Mouse (Mus musculus): ENCODE measurements around the gene Bank1. TPM values are rescaled to one million over a fixed set of nuclear protein-coding genes. Genes with fewer than 3 reads are reported as not detected.

Gene Bank1
- polyA plus RNA-seq, 1 experiment from 2014 or later = 0.24 TPM

DNA sequence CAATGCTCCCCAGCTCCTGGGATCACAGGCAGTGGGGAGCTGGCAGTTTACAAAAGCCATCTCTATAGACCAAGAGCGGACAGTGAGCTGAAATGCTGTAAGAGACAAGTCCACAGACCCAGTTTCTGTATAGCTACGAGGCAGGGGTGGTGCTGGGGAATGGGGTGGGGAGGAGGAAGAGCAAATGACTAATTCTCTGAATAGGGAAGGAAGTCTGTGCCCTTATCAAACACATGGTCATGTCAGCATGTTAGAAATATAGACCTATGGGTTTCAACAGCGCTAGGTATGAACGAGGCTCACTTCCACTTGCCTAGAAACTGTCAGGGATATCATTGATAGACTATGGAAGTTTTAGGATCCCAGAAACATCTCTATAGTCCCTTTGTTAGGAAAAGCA lies 73.0 kb downstream of the Bank1 start:
- no peaks in the 10 kb centered on the region for H3K4me1 ChIP-seq (replicated peaks)
- 56% methylated on average over 4 of the region's 4 CpGs for WGBS
- H3K36me3 ChIP-seq = no peaks in the 10 kb centered on the region
- no peak overlapping the region for H3K4me3 ChIP-seq
- ATAC-seq (ENCODE audit: insufficient number of reproducible peaks, low FRiP score) = no peak
- H3K4me2 ChIP-seq = no peak overlapping the region
- no peak overlapping the region for H3K27ac ChIP-seq (ENCODE audit: poor library complexity, severe bottlenecking)
- H3K27me3 ChIP-seq (replicated peaks) = no peaks in the 10 kb centered on the region
- H3K9ac ChIP-seq = no peak overlapping the region
- H3K9me3 ChIP-seq (replicated peaks) = no peaks in the 10 kb centered on the region

DNA sequence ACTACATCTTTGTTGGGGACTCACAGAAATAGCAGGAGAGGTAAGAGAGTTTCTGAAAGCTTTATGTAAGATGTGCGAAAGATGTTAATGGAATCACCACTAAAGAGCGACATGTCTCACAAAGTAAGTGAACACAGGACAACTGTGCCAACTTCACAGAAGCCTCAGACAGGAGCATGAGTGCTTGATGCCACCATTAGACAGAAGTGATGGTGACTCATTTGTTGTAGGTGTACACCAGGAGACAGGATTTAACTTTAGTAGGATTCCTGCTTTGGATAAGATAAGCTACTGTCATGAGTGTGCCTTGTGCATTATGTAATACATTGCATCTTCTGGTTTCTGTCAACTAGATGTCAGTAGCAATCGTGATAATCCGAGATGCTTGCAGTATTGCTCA lies 74.3 kb downstream of the Bank1 start:
- Histone ChIP-seq H3K9ac (no peak overlapping the region), H3K27me3 (replicated peaks) (no peaks in the 10 kb centered on the region), H3K9me3 (replicated peaks) (no peaks in the 10 kb centered on the region), H3K36me3 (no peaks in the 10 kb centered on the region), H3K4me1 (replicated peaks) (no peaks in the 10 kb centered on the region), H3K27ac (ENCODE audit: poor library complexity, severe bottlenecking) (no peak overlapping the region), H3K4me3 (no peak overlapping the region), H3K4me2 (no peak overlapping the region)
- no peak for ATAC-seq (ENCODE audit: insufficient number of reproducible peaks, low FRiP score)
- 68% methylated on average over 4 of the region's 4 CpGs for WGBS

DNA sequence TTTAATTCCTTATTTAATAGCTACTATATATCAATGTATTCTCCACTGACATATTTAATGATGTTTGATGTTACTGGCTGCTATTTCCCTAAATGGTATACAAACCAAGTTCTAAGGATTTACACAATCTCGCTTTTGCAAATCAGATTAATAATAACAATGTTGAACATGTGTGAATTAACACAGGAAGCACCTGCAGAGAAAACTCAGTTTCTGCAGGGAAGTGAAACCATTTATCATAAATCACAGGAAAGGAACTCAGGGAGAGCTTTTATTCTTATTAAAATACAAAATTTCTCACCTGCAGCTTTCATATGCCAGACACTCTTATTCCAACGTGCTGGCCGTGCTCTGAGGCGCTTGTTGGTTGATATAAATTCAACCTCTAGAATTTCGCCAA lies 78.5 kb downstream of the Bank1 start:
- Histone ChIP-seq H3K36me3 (no peaks in the 10 kb centered on the region), H3K9ac (no peak overlapping the region), H3K4me1 (replicated peaks) (no peaks in the 10 kb centered on the region), H3K27ac (ENCODE audit: poor library complexity, severe bottlenecking) (no peak overlapping the region), H3K9me3 (replicated peaks) (no peaks in the 10 kb centered on the region), H3K27me3 (replicated peaks) (no peaks in the 10 kb centered on the region), H3K4me3 (no peak overlapping the region), H3K4me2 (no peak overlapping the region)
- ATAC-seq (ENCODE audit: insufficient number of reproducible peaks, low FRiP score) = no peak
- WGBS = 81% methylated on average over 5 of the region's 5 CpGs

DNA sequence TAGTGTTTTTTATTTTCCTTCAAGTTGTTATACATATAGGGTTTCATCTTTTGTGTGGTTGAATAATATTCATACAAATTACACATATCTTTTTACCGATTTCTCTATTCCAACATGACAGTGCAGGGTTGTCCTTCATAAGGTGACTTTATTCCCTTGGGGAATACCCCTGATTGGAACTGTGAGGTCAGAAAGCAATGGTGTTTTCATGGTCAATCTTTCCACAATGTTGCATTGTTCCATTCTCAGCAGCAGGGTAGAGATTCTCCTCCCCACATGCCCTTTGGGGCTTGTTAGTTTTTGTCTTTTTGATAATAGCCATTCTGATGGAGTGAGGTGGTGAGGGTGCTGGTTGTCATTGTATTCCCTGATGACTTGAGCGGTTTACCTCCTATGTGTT lies 80.9 kb downstream of the Bank1 start:
- Histone ChIP-seq H3K4me2 (no peak overlapping the region), H3K36me3 (no peaks in the 10 kb centered on the region), H3K27ac (ENCODE audit: poor library complexity, severe bottlenecking) (no peak overlapping the region), H3K27me3 (replicated peaks) (no peaks in the 10 kb centered on the region), H3K4me1 (replicated peaks) (no peaks in the 10 kb centered on the region), H3K9me3 (replicated peaks) (no peaks in the 10 kb centered on the region), H3K4me3 (no peak overlapping the region), H3K9ac (no peak overlapping the region)
- WGBS = 70% methylated on average over 2 of the region's 2 CpGs
- ATAC-seq (ENCODE audit: insufficient number of reproducible peaks, low FRiP score) = no peak

DNA sequence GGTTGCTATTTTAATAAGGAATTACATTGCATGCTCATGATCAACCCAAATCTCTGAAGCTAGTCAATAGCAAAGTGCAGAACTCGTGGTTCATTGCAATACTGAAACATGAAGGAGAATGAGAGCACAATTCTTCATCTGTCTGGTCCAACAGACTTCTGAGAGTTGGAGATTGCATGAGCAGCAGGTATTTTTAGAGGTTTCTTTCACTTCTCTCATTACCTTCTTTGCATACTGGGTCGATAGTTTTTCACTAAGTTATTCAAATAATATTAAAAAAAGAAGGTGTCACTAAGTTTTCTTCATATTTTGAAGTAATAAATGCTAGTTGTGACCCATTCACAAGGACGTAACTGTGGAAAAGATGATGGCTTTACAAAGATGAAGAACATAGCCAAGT lies 87.1 kb downstream of the Bank1 start:
- Histone ChIP-seq H3K4me3 (no peak overlapping the region), H3K4me2 (no peak overlapping the region), H3K4me1 (replicated peaks) (no peaks in the 10 kb centered on the region), H3K9ac (no peak overlapping the region), H3K27ac (ENCODE audit: poor library complexity, severe bottlenecking) (no peak overlapping the region), H3K9me3 (replicated peaks) (no peaks in the 10 kb centered on the region), H3K36me3 (no peaks in the 10 kb centered on the region), H3K27me3 (replicated peaks) (no peaks in the 10 kb centered on the region)
- WGBS = 74% methylated on average over 3 of the region's 3 CpGs
- ATAC-seq (ENCODE audit: insufficient number of reproducible peaks, low FRiP score) = no peak

DNA sequence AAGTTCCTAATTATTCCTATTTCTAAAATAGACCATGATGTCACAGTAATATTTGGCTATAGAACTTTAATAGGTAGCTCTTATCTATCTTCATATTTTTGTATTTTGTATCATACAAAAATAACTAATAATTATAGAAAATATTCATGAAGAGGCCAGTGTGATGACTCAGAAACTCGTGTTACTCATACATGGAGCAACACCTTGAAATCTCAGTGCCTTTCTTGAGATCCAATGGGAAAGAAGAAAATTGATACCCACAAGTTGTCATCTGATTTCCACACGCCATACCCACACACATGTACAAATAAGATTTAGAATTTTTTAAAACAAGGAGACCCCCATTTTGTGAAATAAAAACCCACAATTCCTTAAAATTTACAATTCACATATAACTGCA lies 92.4 kb downstream of the Bank1 start:
- no peak overlapping the region for H3K9ac ChIP-seq
- 66% methylated on average over 2 of the region's 2 CpGs for WGBS

DNA sequence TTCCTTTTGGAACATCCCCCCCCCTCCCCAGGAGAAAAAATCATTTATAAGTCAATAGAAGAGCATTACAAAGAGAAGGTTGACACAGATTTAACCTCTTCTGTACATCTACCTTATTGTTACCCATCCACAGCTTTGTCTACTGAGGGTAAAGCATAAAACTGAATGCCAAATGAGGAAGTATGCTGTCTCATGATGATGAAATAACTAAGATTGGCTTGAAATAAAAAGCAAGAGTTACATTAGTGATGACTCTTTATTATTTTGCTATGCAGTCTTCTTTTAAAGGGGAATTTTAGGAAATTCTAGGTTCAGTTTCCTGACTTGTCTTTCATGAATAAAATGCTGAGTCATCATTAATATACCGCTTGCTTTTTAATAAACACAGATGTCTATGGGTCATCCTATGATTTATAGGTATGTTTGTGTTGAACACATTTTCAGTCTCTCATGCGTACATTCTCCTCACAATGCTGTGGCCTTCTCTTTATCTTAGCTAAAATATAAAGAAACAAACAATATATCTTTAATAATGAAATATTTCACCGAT lies 95.2 kb downstream of the Bank1 start:
- no peak for ATAC-seq (ENCODE audit: insufficient number of reproducible peaks, low FRiP score)
- Histone ChIP-seq H3K27ac (ENCODE audit: poor library complexity, severe bottlenecking) (no peak overlapping the region), H3K9me3 (replicated peaks) (no peaks in the 10 kb centered on the region), H3K4me3 (no peak overlapping the region), H3K4me2 (no peak overlapping the region), H3K27me3 (replicated peaks) (no peaks in the 10 kb centered on the region), H3K36me3 (no peaks in the 10 kb centered on the region), H3K9ac (no peak overlapping the region), H3K4me1 (replicated peaks) (no peaks in the 10 kb centered on the region)
- 89% methylated on average over 3 of the region's 3 CpGs for WGBS

More for the DNA sequence above, 92.4 kb downstream of the Bank1 start:
- no peak overlapping the region for H3K27ac ChIP-seq (ENCODE audit: poor library complexity, severe bottlenecking)
- H3K4me3 ChIP-seq = no peak overlapping the region
- no peak for ATAC-seq (ENCODE audit: insufficient number of reproducible peaks, low FRiP score)
- H3K4me2 ChIP-seq = no peak overlapping the region
- H3K27me3 ChIP-seq (replicated peaks) = no peaks in the 10 kb centered on the region
- no peaks in the 10 kb centered on the region for H3K4me1 ChIP-seq (replicated peaks)
- no peaks in the 10 kb centered on the region for H3K36me3 ChIP-seq
- no peaks in the 10 kb centered on the region for H3K9me3 ChIP-seq (replicated peaks)

DNA sequence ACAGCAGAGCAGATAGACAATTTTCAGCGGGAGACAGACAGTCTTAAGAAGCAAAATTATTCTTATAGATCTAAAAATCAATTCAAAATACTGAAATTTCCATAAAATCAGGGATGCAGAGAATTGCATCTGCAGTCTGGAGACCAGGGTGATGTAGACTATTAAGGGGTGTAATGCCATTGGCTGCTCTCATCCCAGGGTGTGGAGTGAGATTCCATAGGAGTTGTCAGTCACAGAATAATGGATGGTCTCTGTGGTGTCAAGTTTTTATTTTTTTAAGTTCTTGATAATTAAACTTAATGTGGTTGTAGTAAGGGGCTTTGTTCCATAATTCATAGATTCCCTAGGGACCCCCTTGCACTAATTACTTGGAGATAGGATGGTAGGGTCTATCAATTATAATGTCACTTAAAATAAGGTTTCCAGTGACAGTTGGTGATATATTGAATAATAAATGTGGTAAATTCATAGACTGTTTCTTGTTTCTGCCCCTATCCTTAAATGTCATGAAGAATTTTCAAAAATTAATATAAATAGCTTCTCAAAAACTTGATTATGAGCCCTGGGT lies 136.1 kb downstream of the Bank1 start:
- H3K27me3 ChIP-seq (replicated peaks) = no peaks in the 10 kb centered on the region
- H3K4me3 ChIP-seq = no peak overlapping the region
- H3K9me3 ChIP-seq (replicated peaks) = no peaks in the 10 kb centered on the region
- no peak overlapping the region for H3K9ac ChIP-seq
- ATAC-seq (ENCODE audit: insufficient number of reproducible peaks, low FRiP score) = no peak
- H3K4me1 ChIP-seq (replicated peaks) = no peaks in the 10 kb centered on the region
- H3K36me3 ChIP-seq = no peaks in the 10 kb centered on the region
- no peak overlapping the region for H3K27ac ChIP-seq (ENCODE audit: poor library complexity, severe bottlenecking)
- WGBS = 83% methylated on average over 1 of the region's 1 CpGs
- H3K4me2 ChIP-seq = no peak overlapping the region

DNA sequence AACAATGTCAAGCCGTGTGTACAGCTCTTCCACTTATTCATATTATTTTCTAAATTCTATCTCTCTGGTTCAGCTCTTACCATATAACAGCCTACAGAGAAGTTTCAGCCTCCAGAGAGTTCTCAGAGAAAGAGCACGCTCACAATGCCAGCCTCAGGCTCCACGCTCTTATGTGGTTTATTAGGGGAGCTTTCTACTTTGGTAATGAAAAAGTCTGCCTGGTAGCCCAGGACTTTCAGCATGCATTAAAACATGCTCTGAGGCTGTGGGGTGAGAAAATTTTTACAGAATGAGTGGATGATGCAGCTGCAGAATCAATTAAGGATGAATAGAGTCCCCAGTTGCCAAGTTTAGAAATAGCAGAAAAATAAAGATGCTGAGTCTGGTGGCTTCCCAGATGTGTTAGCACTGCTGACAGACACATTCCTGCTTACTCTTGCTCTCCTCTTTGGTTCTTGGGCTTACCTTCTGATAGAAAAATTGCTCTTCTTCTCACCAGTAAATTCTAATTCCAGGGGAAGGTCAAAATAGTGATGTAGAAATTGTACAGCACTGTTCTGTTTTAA lies 139.2 kb downstream of the Bank1 start:
- Histone ChIP-seq H3K4me3 (no peak overlapping the region), H3K27me3 (replicated peaks) (no peaks in the 10 kb centered on the region), H3K27ac (ENCODE audit: poor library complexity, severe bottlenecking) (no peak overlapping the region), H3K4me1 (replicated peaks) (no peaks in the 10 kb centered on the region), H3K36me3 (no peaks in the 10 kb centered on the region), H3K9ac (no peak overlapping the region), H3K9me3 (replicated peaks) (no peaks in the 10 kb centered on the region), H3K4me2 (no peak overlapping the region)
- ATAC-seq (ENCODE audit: insufficient number of reproducible peaks, low FRiP score) = no peak
- 89% methylated on average over 3 of the region's 3 CpGs for WGBS

DNA sequence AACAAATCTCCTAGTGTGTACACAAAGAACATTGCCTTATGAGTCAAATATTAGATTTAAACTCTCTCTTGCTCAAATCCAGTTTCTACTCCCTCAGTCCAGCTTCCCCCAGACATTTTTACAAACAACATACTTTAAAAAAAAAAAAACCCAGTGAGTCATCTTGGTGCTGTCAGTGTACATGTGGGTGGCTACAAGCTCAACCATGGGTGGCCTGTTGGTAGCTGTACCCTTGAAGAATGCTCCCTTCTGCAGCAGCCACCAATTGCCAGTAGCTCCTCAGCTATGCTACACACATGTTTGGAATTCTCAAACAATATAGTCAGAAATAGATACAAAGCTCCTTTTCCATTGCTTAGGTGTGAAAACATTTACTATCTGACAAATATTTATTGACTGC lies 154.2 kb downstream of the Bank1 start:
- H3K4me2 ChIP-seq = no peak overlapping the region
- H3K4me3 ChIP-seq = no peak overlapping the region
- H3K9ac ChIP-seq = no peak overlapping the region
- no peak overlapping the region for H3K27ac ChIP-seq (ENCODE audit: poor library complexity, severe bottlenecking)
- no peaks in the 10 kb centered on the region for H3K9me3 ChIP-seq (replicated peaks)
- H3K27me3 ChIP-seq (replicated peaks) = no peaks in the 10 kb centered on the region
- ATAC-seq (ENCODE audit: insufficient number of reproducible peaks, low FRiP score) = no peak
- no peaks in the 10 kb centered on the region for H3K36me3 ChIP-seq
- H3K4me1 ChIP-seq (replicated peaks) = no peaks in the 10 kb centered on the region

DNA sequence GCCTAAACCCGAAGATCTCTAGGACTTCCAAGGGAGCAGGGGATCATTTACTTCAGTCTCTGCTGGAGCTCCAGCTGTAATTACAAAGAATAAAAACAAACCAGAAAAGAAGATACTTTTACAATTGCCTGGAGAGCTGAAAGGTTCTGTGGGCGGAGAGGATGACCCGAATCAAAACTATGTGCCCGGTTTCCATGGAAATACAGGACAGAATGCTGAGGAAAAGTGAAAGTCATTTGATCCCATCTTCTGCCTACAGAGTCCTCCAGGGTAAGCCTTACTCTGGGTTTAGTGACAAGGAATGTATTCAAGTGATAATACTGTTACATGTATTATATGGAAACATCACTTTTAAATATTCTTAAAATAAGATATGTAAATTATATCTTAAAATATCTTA lies 157.8 kb downstream of the Bank1 start:
- Histone ChIP-seq H3K9me3 (replicated peaks) (no peaks in the 10 kb centered on the region), H3K27me3 (replicated peaks) (no peaks in the 10 kb centered on the region), H3K27ac (ENCODE audit: poor library complexity, severe bottlenecking) (no peak overlapping the region), H3K4me3 (no peak overlapping the region), H3K4me1 (replicated peaks) (no peaks in the 10 kb centered on the region), H3K36me3 (no peaks in the 10 kb centered on the region), H3K4me2 (no peak overlapping the region), H3K9ac (no peak overlapping the region)
- ATAC-seq (ENCODE audit: insufficient number of reproducible peaks, low FRiP score) = no peak
- WGBS = 63% methylated on average over 4 of the region's 4 CpGs

DNA sequence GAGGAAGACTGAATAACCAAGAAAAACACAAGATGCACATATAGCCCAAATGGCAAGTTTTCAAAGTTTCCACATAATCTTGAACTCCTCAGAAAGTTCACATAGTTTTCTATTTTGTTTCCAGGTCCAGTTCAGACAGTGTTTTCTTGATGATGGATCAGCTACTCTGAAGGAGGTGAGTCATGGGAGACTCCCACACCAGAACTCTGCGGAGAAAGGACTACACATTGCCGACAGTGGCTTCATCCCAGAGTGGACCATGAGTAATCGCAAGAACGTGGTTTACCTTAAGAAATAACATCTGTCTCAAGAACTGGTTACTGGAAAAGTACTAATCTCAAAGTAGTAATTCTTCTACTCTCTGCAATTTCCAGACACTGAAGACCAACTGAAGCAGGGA lies 159.2 kb downstream of the Bank1 start:
- ATAC-seq (ENCODE audit: insufficient number of reproducible peaks, low FRiP score) = no peak
- H3K27ac ChIP-seq (ENCODE audit: poor library complexity, severe bottlenecking) = no peak overlapping the region
- H3K4me3 ChIP-seq = no peak overlapping the region
- no peaks in the 10 kb centered on the region for H3K9me3 ChIP-seq (replicated peaks)
- no peaks in the 10 kb centered on the region for H3K4me1 ChIP-seq (replicated peaks)
- H3K4me2 ChIP-seq = no peak overlapping the region
- H3K27me3 ChIP-seq (replicated peaks) = no peaks in the 10 kb centered on the region
- no peaks in the 10 kb centered on the region for H3K36me3 ChIP-seq
- no peak overlapping the region for H3K9ac ChIP-seq
- WGBS = 64% methylated on average over 4 of the region's 4 CpGs

All from heart, embryonic 12.5 days (tissue).